Mouse (Mus musculus): ENCODE results near the gene Gm960. TPM values are rescaled to one million over a fixed set of nuclear protein-coding genes. Genes with fewer than 3 reads are reported as not detected.

The Gm960 gene
- 3.8 and 5.0 TPM in 2 replicates for polyA plus RNA-seq (2015; fragmentation: Nextera tagmentation; extraction: Ambion mirVana)

DNA sequence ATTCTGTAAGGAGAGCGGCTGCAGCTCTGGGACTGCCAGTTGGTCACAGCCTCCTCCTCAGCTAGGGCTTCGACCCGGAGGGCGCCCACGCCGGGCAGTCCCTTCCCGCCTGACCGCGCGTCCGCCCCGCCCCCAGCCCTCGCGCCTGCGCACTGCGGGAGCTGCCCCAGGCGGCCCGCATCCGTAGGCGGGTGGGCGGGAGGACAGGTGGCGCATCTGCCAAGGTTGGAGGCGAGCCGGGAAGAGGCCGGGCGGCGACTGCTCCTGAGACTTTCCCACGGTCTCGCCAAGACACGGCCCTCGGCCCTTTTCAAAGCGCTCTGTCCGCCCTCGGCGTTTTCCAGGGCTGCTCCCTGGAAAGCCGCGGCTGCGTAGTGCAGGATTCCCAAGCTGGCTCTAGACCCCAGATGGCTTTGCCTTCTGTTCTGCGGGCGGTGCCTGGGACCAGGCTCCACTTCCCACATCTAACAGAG is at the start of gene Gm960:
TSS of gene Gm960 (minus strand) at position 464 of the 473 bp plus-strand sequence.
- Histone ChIP-seq H3K4me1 (replicated peaks) (peaks cover 10% of the 10 kb centered on the region), H3K4me2 (replicated peaks) (peak within 1 kb of the TSS; percentile 71), H3K36me3 (no peaks in the 10 kb centered on the region), H3K27me3 (peaks cover 46% of the 10 kb centered on the region), H3K9ac (replicated peaks) (peak within 1 kb of the TSS; percentile 77), H3K9me3 (no peaks in the 10 kb centered on the region), H3K27ac (peak within 1 kb of the TSS; percentile 74), H3K4me3 (replicated peaks) (peak within 1 kb of the TSS; percentile 63)
- under 1% methylated on average over 38 of the region's 40 CpGs for WGBS
- ATAC-seq: peak; percentile 94

DNA sequence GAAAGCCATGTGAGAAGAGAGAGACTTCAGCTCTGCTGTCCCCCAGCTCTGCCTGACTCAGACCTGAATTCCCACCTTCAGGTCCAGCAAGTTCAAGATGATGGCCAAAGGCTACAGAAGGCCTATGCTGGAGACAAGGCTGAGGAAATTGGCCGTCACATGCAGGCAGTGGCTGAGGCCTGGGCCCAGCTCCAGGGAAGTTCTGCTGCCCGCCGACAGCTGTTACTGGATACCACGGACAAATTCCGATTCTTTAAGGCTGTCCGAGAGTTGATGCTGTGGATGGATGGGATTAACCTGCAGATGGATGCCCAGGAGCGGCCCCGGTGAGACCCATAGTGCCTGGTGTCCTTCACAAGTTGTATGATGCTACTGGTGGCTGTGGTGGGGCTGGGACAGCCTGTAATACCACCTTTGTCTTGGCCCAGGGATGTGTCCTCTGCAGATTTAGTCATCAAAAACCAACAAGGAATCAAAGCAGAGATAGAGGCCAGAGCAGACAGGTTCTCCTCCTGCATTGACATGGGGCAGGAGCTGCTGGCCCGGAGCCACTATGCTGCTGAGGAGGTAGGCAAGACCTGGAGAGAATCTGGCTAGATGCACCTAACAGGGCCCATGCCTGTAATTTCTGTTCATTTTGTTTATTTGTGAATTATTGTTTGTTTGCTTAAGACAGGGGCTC is 49.3 kb upstream of the Gm960 start:
- peaks cover 96% of the 10 kb centered on the region for H3K36me3 ChIP-seq
- ATAC-seq: no peak
- no peaks in the 10 kb centered on the region for H3K4me1 ChIP-seq (replicated peaks)
- no peak overlapping the region for H3K27ac ChIP-seq
- H3K9ac ChIP-seq (replicated peaks): no peak overlapping the region
- H3K4me2 ChIP-seq (replicated peaks): no peak overlapping the region
- no peaks in the 10 kb centered on the region for H3K9me3 ChIP-seq
- 93% methylated on average over 9 of the region's 9 CpGs for WGBS
- no peak overlapping the region for H3K4me3 ChIP-seq (replicated peaks)
- no peaks in the 10 kb centered on the region for H3K27me3 ChIP-seq

DNA sequence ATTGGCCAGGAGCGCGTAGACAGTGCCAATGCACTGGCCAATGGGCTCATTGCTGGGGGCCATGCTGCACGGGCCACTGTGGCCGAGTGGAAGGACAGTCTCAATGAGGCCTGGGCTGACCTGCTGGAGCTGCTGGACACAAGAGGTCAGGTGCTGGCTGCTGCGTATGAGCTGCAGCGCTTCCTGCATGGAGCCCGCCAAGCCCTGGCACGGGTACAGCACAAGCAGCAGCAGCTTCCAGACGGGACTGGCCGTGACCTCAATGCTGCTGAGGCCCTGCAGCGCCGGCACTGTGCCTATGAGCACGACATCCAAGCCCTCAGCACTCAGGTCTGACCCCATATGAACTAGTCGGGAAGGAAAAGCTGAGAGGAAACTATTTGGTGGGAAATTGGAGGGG is 48.1 kb upstream of the Gm960 start:
- Histone ChIP-seq H3K27ac (no peak overlapping the region), H3K27me3 (no peaks in the 10 kb centered on the region), H3K36me3 (peaks cover 97% of the 10 kb centered on the region), H3K4me1 (replicated peaks) (no peaks in the 10 kb centered on the region), H3K4me3 (replicated peaks) (no peak overlapping the region), H3K9ac (replicated peaks) (no peak overlapping the region), H3K4me2 (replicated peaks) (no peak overlapping the region), H3K9me3 (no peaks in the 10 kb centered on the region)
- WGBS: 87% methylated on average over 14 of the region's 14 CpGs
- ATAC-seq: no peak

DNA sequence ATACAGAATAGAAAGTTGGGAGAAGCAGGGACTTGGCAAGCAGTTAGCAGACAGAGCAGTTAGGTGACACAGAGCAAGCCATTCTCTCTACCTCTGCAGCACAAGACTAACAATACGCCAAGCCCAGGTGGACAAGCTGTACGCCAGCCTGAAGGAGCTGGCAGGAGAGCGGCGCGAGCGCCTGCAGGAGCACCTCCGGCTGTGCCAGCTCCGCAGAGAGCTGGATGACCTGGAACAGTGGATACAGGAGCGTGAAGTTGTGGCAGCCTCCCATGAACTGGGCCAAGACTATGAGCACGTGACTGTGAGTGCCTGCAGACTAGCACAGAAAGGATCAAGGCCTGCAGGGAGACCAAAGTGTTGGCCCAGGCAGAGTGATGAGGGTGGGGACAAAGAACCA is 47.2 kb upstream of the Gm960 start:
- no peak for ATAC-seq
- H3K36me3 ChIP-seq: peaks cover 97% of the 10 kb centered on the region
- no peaks in the 10 kb centered on the region for H3K9me3 ChIP-seq
- H3K4me1 ChIP-seq (replicated peaks): no peaks in the 10 kb centered on the region
- H3K27ac ChIP-seq: no peak overlapping the region
- no peak overlapping the region for H3K9ac ChIP-seq (replicated peaks)
- 96% methylated on average over 10 of the region's 10 CpGs for WGBS
- no peak overlapping the region for H3K4me2 ChIP-seq (replicated peaks)
- H3K27me3 ChIP-seq: no peaks in the 10 kb centered on the region
- H3K4me3 ChIP-seq (replicated peaks): no peak overlapping the region

DNA sequence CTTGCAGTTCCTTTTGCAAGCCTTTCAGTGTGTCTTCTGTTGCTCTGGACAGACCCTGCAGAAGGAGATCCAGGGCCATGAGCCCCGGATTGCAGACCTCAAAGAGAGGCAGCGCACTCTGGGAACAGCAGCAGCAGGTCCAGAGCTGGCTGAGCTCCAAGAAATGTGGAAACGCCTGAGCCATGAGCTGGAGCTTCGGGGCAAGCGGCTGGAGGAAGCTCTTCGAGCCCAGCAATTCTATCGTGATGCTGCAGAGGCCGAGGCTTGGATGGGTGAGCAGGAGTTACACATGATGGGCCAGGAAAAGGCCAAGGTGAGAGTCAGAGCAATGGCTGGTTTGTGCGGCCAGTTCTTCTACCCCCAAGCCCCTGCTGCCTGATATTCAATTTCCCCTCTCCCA is 46.6 kb upstream of the Gm960 start:
- H3K27me3 ChIP-seq: no peaks in the 10 kb centered on the region
- WGBS: 76% methylated on average over 9 of the region's 9 CpGs

DNA sequence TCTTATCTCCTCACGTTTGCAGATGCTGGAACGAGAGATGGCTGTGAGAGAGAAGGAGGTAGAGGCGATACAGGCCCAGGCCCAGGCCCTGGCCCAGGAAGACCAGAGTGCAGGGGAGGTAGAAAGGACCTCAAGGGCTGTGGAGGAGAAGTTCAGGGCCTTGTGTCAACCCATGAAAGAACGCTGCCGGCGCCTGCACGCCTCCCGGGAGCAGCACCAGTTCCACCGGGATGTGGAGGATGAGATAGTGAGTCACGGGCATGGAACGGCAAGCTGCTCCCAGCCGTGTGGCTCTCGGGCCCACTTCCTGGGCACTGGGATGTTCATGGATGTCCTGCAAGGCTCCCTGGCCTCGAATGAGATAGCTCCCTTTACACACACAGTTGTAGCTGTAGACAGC is 45.6 kb upstream of the Gm960 start:
- 79% methylated on average over 14 of the region's 14 CpGs for WGBS
- no peaks in the 10 kb centered on the region for H3K9me3 ChIP-seq
- no peak for ATAC-seq
- H3K27ac ChIP-seq: no peak overlapping the region
- H3K4me2 ChIP-seq (replicated peaks): no peak overlapping the region
- no peak overlapping the region for H3K9ac ChIP-seq (replicated peaks)
- H3K4me1 ChIP-seq (replicated peaks): no peaks in the 10 kb centered on the region
- no peak overlapping the region for H3K4me3 ChIP-seq (replicated peaks)
- H3K36me3 ChIP-seq: peaks cover 97% of the 10 kb centered on the region
- no peaks in the 10 kb centered on the region for H3K27me3 ChIP-seq

More for the DNA sequence above, 46.6 kb upstream of the Gm960 start:
- Histone ChIP-seq H3K9me3 (no peaks in the 10 kb centered on the region), H3K27ac (no peak overlapping the region), H3K36me3 (peaks cover 97% of the 10 kb centered on the region), H3K4me3 (replicated peaks) (no peak overlapping the region), H3K4me1 (replicated peaks) (no peaks in the 10 kb centered on the region), H3K9ac (replicated peaks) (peak overlapping the region; percentile 15; the same call in 1 of the 2 replicates), H3K4me2 (replicated peaks) (no peak overlapping the region)
- ATAC-seq: no peak

DNA sequence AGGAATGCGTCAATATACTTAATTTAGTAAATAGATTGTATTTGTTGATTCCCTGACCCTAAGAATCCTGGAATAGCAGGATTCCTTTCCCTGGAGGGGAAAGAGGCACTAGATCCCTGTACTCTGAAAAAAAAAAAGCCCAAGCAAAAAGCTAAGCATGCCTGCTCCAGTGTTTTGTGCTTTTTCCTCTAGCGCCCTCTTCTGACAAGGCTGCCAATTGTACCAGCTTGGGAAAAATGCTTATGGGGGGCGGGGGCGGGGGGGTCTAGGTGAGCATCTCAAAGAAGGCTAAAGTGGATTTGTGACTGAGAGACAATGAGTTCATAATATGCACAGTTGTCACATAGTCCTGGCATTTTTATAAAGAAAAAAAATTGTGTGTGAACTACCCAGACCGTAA is 45.1 kb upstream of the Gm960 start:
- 37% methylated on average over 5 of the region's 5 CpGs for WGBS
- ATAC-seq: no peak

DNA sequence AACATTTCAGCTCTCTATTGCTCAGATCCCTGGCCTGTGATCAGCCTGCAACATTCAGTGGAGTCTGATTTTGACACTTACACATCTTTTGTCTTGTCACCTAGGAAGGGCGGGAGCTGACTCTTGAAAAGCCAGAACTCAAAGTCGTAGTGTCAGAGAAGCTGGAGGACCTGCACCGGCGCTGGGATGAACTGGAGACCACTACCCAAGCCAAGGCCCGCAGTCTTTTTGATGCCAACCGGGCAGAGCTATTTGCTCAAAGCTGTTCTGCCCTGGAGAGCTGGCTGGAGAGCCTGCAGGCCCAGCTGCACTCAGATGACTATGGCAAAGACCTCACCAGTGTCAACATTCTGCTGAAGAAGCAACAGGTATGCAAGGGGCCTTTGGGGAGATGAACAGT is 43.8 kb upstream of the Gm960 start:
- no peaks in the 10 kb centered on the region for H3K4me1 ChIP-seq (replicated peaks)
- H3K27me3 ChIP-seq: no peaks in the 10 kb centered on the region
- peaks cover 94% of the 10 kb centered on the region for H3K36me3 ChIP-seq
- WGBS: 93% methylated on average over 6 of the region's 6 CpGs
- no peak overlapping the region for H3K27ac ChIP-seq
- H3K9ac ChIP-seq (replicated peaks): no peak overlapping the region
- H3K9me3 ChIP-seq: no peaks in the 10 kb centered on the region
- no peak overlapping the region for H3K4me2 ChIP-seq (replicated peaks)
- no peak overlapping the region for H3K4me3 ChIP-seq (replicated peaks)
- no peak for ATAC-seq

More for the DNA sequence above, 45.1 kb upstream of the Gm960 start:
- no peak overlapping the region for H3K27ac ChIP-seq
- no peaks in the 10 kb centered on the region for H3K27me3 ChIP-seq
- no peak overlapping the region for H3K4me2 ChIP-seq (replicated peaks)
- no peaks in the 10 kb centered on the region for H3K4me1 ChIP-seq (replicated peaks)
- H3K36me3 ChIP-seq: peaks cover 94% of the 10 kb centered on the region
- H3K9ac ChIP-seq (replicated peaks): no peak overlapping the region
- no peaks in the 10 kb centered on the region for H3K9me3 ChIP-seq
- H3K4me3 ChIP-seq (replicated peaks): no peak overlapping the region

DNA sequence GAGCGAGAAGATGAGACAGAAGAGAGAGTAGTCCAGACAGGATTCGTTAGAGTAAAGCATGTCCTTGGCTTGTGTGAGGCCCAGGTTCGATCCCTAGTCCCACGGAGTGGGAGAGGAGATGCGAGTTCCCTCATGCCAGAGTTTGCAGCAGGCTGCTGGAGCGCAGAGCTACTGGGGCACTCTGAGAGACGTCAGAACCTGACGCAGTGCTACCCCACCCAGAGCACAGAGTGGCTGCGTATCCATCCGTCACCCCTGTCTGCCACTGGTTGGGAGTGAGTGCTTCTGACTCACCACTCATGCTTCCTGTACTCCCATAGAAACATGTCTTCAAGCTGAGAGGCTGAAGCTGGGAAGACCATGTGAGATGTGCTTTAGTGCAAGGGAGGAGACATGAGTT is 43.0 kb upstream of the Gm960 start:
- 84% methylated on average over 10 of the region's 10 CpGs for WGBS
- H3K4me2 ChIP-seq (replicated peaks): no peak overlapping the region
- no peak overlapping the region for H3K27ac ChIP-seq
- H3K4me1 ChIP-seq (replicated peaks): no peaks in the 10 kb centered on the region
- no peaks in the 10 kb centered on the region for H3K27me3 ChIP-seq
- no peak overlapping the region for H3K9ac ChIP-seq (replicated peaks)
- H3K9me3 ChIP-seq: no peaks in the 10 kb centered on the region
- H3K36me3 ChIP-seq: peaks cover 93% of the 10 kb centered on the region
- no peak overlapping the region for H3K4me3 ChIP-seq (replicated peaks)
- ATAC-seq: no peak

DNA sequence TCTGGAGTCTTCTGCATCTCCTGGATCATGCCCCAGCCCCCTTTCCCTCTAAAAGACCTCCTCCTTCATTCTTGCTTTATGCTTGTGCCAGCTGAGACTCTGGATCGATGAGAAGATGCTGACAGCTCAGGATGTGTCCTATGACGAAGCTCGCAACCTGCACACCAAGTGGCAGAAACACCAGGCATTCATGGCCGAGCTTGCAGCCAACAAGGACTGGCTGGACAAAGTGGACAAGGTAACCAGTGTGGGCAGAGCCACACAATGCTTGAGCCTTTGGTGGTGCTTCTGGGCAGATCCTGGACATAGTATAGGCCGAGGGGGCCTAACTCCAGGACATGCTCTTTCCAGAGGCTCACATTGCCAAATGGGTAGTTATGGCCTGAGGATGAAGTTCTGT is 41.3 kb upstream of the Gm960 start:
- WGBS: 92% methylated on average over 5 of the region's 5 CpGs
- H3K4me3 ChIP-seq (replicated peaks): no peak overlapping the region
- no peak overlapping the region for H3K4me2 ChIP-seq (replicated peaks)
- H3K9ac ChIP-seq (replicated peaks): no peak overlapping the region
- no peak overlapping the region for H3K27ac ChIP-seq
- H3K9me3 ChIP-seq: no peaks in the 10 kb centered on the region
- H3K4me1 ChIP-seq (replicated peaks): no peaks in the 10 kb centered on the region
- ATAC-seq: no peak
- H3K27me3 ChIP-seq: no peaks in the 10 kb centered on the region
- H3K36me3 ChIP-seq: peaks cover 90% of the 10 kb centered on the region

DNA sequence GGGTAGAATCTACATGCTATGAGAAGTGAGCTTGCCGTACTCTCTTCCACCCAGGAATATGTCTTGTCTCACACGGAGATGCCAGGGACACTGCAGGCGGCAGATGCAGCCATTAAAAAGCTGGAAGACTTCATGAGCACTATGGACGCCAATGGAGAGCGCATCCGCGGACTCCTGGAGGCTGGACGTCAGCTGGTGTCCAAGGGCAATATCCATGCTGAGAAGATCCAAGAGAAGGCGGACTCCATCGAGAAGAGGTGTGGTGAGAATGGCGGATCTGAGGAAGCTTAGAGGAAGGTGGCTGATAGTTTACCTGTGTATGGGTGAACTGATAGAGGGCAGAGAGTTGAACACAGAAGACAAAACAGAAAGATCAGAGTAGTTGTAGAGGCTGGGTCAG is 40.6 kb upstream of the Gm960 start:
- no peak overlapping the region for H3K27ac ChIP-seq
- H3K9me3 ChIP-seq: no peaks in the 10 kb centered on the region
- no peaks in the 10 kb centered on the region for H3K27me3 ChIP-seq
- no peaks in the 10 kb centered on the region for H3K4me1 ChIP-seq (replicated peaks)
- H3K4me3 ChIP-seq (replicated peaks): no peak overlapping the region
- peaks cover 90% of the 10 kb centered on the region for H3K36me3 ChIP-seq
- no peak for ATAC-seq
- no peak overlapping the region for H3K9ac ChIP-seq (replicated peaks)
- WGBS: 92% methylated on average over 11 of the region's 11 CpGs
- H3K4me2 ChIP-seq (replicated peaks): no peak overlapping the region

DNA sequence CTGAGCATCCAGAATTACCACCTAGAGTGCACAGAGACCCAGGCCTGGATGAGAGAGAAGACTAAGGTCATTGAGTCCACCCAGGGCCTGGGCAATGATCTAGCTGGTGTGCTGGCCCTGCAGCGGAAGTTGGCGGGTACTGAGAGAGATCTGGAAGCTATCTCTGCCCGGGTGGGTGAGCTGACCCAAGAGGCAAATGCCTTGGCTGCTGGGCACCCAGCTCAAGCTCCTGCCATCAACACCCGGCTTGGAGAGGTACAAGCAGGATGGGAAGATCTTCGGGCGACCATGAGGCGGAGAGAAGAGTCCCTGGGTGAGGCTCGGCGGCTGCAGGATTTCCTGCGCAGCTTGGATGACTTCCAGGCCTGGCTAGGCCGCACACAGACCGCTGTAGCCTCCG is 39.4 kb upstream of the Gm960 start:
- 94% methylated on average over 13 of the region's 13 CpGs for WGBS
- H3K9ac ChIP-seq (replicated peaks): no peak overlapping the region
- H3K27me3 ChIP-seq: no peaks in the 10 kb centered on the region
- ATAC-seq: no peak
- no peak overlapping the region for H3K4me3 ChIP-seq (replicated peaks)
- H3K4me2 ChIP-seq (replicated peaks): no peak overlapping the region
- no peaks in the 10 kb centered on the region for H3K4me1 ChIP-seq (replicated peaks)
- no peaks in the 10 kb centered on the region for H3K9me3 ChIP-seq
- peaks cover 93% of the 10 kb centered on the region for H3K36me3 ChIP-seq
- no peak overlapping the region for H3K27ac ChIP-seq

DNA sequence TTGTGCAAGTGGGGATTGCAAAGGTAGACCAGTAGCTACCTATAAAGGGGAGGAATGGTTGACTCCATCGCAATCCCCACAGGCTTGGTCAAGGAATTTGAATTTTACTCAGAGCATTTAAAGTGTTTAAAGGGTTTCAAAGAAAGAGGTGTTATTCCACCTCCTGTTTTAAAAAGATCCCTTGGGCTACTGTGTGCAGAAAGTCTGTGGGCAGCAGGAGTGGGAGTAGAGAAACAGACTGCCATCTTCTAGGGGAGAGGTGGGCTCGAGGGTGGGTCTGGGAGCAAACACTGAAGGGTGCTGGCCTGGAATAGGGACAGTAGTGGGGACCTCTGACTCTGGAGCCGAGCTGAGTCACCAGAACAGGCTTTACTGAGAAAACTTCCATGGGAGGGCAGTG is 34.6 kb upstream of the Gm960 start:
- Histone ChIP-seq H3K4me1 (replicated peaks) (no peaks in the 10 kb centered on the region), H3K9me3 (no peaks in the 10 kb centered on the region), H3K4me2 (replicated peaks) (no peak overlapping the region), H3K27me3 (no peaks in the 10 kb centered on the region), H3K9ac (replicated peaks) (no peak overlapping the region), H3K4me3 (replicated peaks) (no peak overlapping the region), H3K36me3 (peaks cover 94% of the 10 kb centered on the region), H3K27ac (no peak overlapping the region)
- no peak for ATAC-seq
- 87% methylated on average over 3 of the region's 3 CpGs for WGBS
